ENCODE assay signal across 24 mouse cellular contexts in genomic region chr17:43074391-43074790, GRCm38 (mm10). TPM values are rescaled to one million over a fixed set of nuclear protein-coding genes. Genes with fewer than 3 reads are reported as not detected.
DNase-seq lines count a peak whose midpoint lies in the region; ATAC-seq and TF ChIP-seq lines count a peak whose summit lies in the region.
"Had no signal": no experiment of that assay in that cellular context is flagged by ENCODE, and none has a peak within 500 bp of the region (broad histone marks: within the 10 kb centered on the region; RNA-seq: fewer than 3 reads in every experiment).

No protein-coding gene starts in this region.

- no peak for ATAC-seq in kidney, postnatal 0 days (replicated peaks; ENCODE audit: low FRiP score, low read depth)
- ATAC-seq in kidney, embryonic 16.5 days (ENCODE audit: low FRiP score, low TSS enrichment), result no peak
- ATAC-seq in midbrain, embryonic 14.5 days (ENCODE audit: low FRiP score, low TSS enrichment), result no peak
- ATAC-seq: forebrain, embryonic 14.5 days; forebrain, postnatal 0 days; Patski had no signal

- peaks cover 9% of the 10 kb centered on the region; the same call in 1 of the 2 replicates for H3K4me1 ChIP-seq in kidney, postnatal 0 days (replicated peaks; ENCODE audit: insufficient read depth, low read length)
- peaks cover 32% of the 10 kb centered on the region for H3K4me1 ChIP-seq in kidney, embryonic 16.5 days (ENCODE audit: insufficient read depth, low read length)
- peaks cover 13% of the 10 kb centered on the region for H3K4me1 ChIP-seq in forebrain, embryonic 10.5 days
- H3K4me1 ChIP-seq in midbrain, embryonic 14.5 days (ENCODE audit: control insufficient read depth, insufficient read depth, low read length), result peaks cover 9% of the 10 kb centered on the region

- H3K4me3 ChIP-seq in gastrocnemius, adult 2 months, result no peak overlapping the region
- H3K4me3 ChIP-seq in kidney, postnatal 0 days (replicated peaks; ENCODE audit: low read depth, low read length), result no peak overlapping the region
- no peak overlapping the region for H3K4me3 ChIP-seq in kidney, embryonic 16.5 days (ENCODE audit: low read length)
- H3K4me3 ChIP-seq in forebrain, embryonic 10.5 days, result no peak overlapping the region
- H3K4me3 ChIP-seq in midbrain, embryonic 14.5 days (replicated peaks; ENCODE audit: low read depth, low read length), result no peak overlapping the region
- H3K4me3 ChIP-seq: heart, adult 2 months; heart, embryonic 10.5 days; heart, embryonic 13.5 days had no signal

- H3K4me2 ChIP-seq in kidney, postnatal 0 days (ENCODE audit: low read length), result no peak overlapping the region
- no peak overlapping the region for H3K4me2 ChIP-seq in kidney, embryonic 16.5 days (replicated peaks; ENCODE audit: low read depth, low read length)
- no peak overlapping the region for H3K4me2 ChIP-seq in midbrain, embryonic 14.5 days (ENCODE audit: low read length)
- H3K4me2 ChIP-seq: heart, embryonic 13.5 days; hindbrain, embryonic 14.5 days had no signal

- intact Hi-C loops in gastrocnemius, adult 2 months (cut with DNase I), result loop anchor here (5.0 kb wide), 2 partner anchors 57 to 158 kb away; partner anchors contain the start of gene Tnfrsf21

- no peak for DNase-seq in gastrocnemius, adult 2 months
- no peak for DNase-seq in gastrocnemius, adult 18-20 months (ENCODE audit: low spot score)
- DNase-seq in kidney, postnatal 0 days (ENCODE audit: low spot score), result no peak
- peak; percentile 67 for DNase-seq in retina, postnatal 1 day
- no peak for DNase-seq in forebrain, embryonic 10.5 days (ENCODE audit: extremely low spot score, low spot score)
- no peak for DNase-seq in midbrain, embryonic 14.5 days
- DNase-seq: adrenal gland, postnatal 10 days; adrenal gland, postnatal 36 days; cerebellum, adult 18-20 months; cerebellum, adult 9-10 months; cerebellum, postnatal 14 days; forebrain, postnatal 0 days; gastrocnemius, postnatal 10 days; gastrocnemius, postnatal 36 days; heart, postnatal 14 days; heart, postnatal 4 days had no signal

- no peaks in the 10 kb centered on the region for H3K27me3 ChIP-seq in kidney, postnatal 0 days (ENCODE audit: insufficient read depth, low read length)
- no peaks in the 10 kb centered on the region for H3K27me3 ChIP-seq in kidney, embryonic 16.5 days (ENCODE audit: insufficient read depth, low read length)
- no peaks in the 10 kb centered on the region for H3K27me3 ChIP-seq in forebrain, embryonic 10.5 days (ENCODE audit: poor library complexity, severe bottlenecking)
- H3K27me3 ChIP-seq in midbrain, embryonic 14.5 days (ENCODE audit: control insufficient read depth, insufficient read depth, low read length), result no peaks in the 10 kb centered on the region
- H3K27me3 ChIP-seq: heart, embryonic 13.5 days; Patski had no signal

- no peaks in the 10 kb centered on the region for H3K36me3 ChIP-seq in kidney, postnatal 0 days (ENCODE audit: insufficient read depth, low read length)
- no peaks in the 10 kb centered on the region; the same call in 1 of the 2 replicates for H3K36me3 ChIP-seq in kidney, embryonic 16.5 days (ENCODE audit: insufficient read depth, low read length)
- H3K36me3 ChIP-seq in forebrain, embryonic 10.5 days (replicated peaks), result peaks cover 26% of the 10 kb centered on the region
- no peaks in the 10 kb centered on the region; the same call in 1 of the 2 replicates for H3K36me3 ChIP-seq in midbrain, embryonic 14.5 days (ENCODE audit: control insufficient read depth, insufficient read depth, low read length)
- H3K36me3 ChIP-seq: G1E; heart, embryonic 10.5 days; heart, embryonic 13.5 days had no signal

- H3K27ac ChIP-seq in gastrocnemius, adult 2 months, result peak overlapping the region; percentile 44; the same call in 1 of the 2 replicates
- 0 out of 2 replicates have a peak overlapping the region, but pooled peaks have one; percentile 31 for H3K27ac ChIP-seq in kidney, postnatal 0 days
- H3K27ac ChIP-seq in kidney, embryonic 16.5 days (ENCODE audit: low read length), result no peak overlapping the region
- no peak overlapping the region for H3K27ac ChIP-seq in forebrain, embryonic 10.5 days
- H3K27ac ChIP-seq in midbrain, embryonic 14.5 days (replicated peaks; ENCODE audit: low read depth, low read length), result no peak overlapping the region
- H3K27ac ChIP-seq: heart, adult 2 months; heart, embryonic 10.5 days; heart, embryonic 13.5 days; hindbrain, embryonic 14.5 days had no signal

- 80% methylated on average over 5 of the region's 5 CpGs for WGBS in kidney, postnatal 0 days
- WGBS in kidney, embryonic 16.5 days, result 82% methylated on average over 5 of the region's 5 CpGs
- WGBS in forebrain, embryonic 10.5 days, result 86% methylated on average over 5 of the region's 5 CpGs
- 86% methylated on average over 5 of the region's 5 CpGs for WGBS in midbrain, embryonic 14.5 days

- H3K9me3 ChIP-seq in kidney, postnatal 0 days (replicated peaks; ENCODE audit: low read length), result no peaks in the 10 kb centered on the region
- no peaks in the 10 kb centered on the region for H3K9me3 ChIP-seq in kidney, embryonic 16.5 days (ENCODE audit: low read length)
- no peaks in the 10 kb centered on the region for H3K9me3 ChIP-seq in forebrain, embryonic 10.5 days
- no peaks in the 10 kb centered on the region for H3K9me3 ChIP-seq in midbrain, embryonic 14.5 days (ENCODE audit: control insufficient read depth, low read length)
- H3K9me3 ChIP-seq: heart, embryonic 10.5 days; heart, embryonic 13.5 days had no signal

- no peak for TF ChIP-seq CTCF in gastrocnemius, adult 2 months (IDR thresholded peaks at IDR 0.05)
- no peak for TF ChIP-seq CTCF in kidney, postnatal 0 days (IDR thresholded peaks at IDR 0.05; ENCODE audit: low read depth)

- H3K9ac ChIP-seq in kidney, postnatal 0 days (ENCODE audit: low read depth, low read length), result no peak overlapping the region
- no peak overlapping the region for H3K9ac ChIP-seq in kidney, embryonic 16.5 days (replicated peaks; ENCODE audit: low read length)
- no peak overlapping the region for H3K9ac ChIP-seq in midbrain, embryonic 14.5 days (replicated peaks; ENCODE audit: low read length)
- H3K9ac ChIP-seq: forebrain, postnatal 0 days; heart, embryonic 13.5 days; hindbrain, embryonic 14.5 days had no signal

RNA-seq across cellular contexts. Expression of gene Tnfrsf21, which starts 58.0 kb away (rescaled TPM):
- total RNA-seq in gastrocnemius, adult 2 months (2021), result 10 to 100 TPM; 15.5 to 24.0 TPM
- total RNA-seq in gastrocnemius, adult 18-20 months (2021), result 10 to 100 TPM; 18.4 TPM
- polyA plus RNA-seq in kidney, postnatal 0 days (2015; fragmentation: Nextera tagmentation; extraction: Ambion mirVana), result 52.6 and 53.7 TPM in 2 replicates
- 65.1 and 69.7 TPM in 2 replicates for polyA plus RNA-seq in kidney, embryonic 16.5 days (2015; fragmentation: Nextera tagmentation; extraction: Ambion mirVana)
- 24.5 and 26.8 TPM in 2 replicates for polyA plus RNA-seq in forebrain, embryonic 10.5 days (2016; fragmentation: Nextera tagmentation; extraction: Ambion mirVana)
- polyA plus RNA-seq in midbrain, embryonic 14.5 days (2014; fragmentation: Nextera tagmentation; extraction: Ambion mirVana), result 52.2 and 63.2 TPM in 2 replicates
- total RNA-seq: G1E had no signal
- polyA plus RNA-seq: G1E had no signal

Comparison
In these comparisons a context has a peak if more than half of its experiments do, and no peak if none do; other contexts are left out.
1. H3K27ac ChIP-seq: peak in gastrocnemius, adult 2 months (single experiment) and kidney, postnatal 0 days (single experiment); none in kidney, embryonic 16.5 days (single experiment), forebrain, embryonic 10.5 days (single experiment) and midbrain, embryonic 14.5 days (single experiment).